Mouse (Mus musculus) mouse trophoblast stem cell (cell line): ENCODE results near the gene Gpcpd1.

Source experiments
- in situ Hi-C, 2 experiments: fragments of 300-500 bp; cut with MseI, MboI; formaldehyde crosslinking; loops; 2 replicates in 1 of 2; 3 replicates in 1 of 2; pipeline ENCODE4 v1.15.1; 2025

Gene Gpcpd1

DNA sequence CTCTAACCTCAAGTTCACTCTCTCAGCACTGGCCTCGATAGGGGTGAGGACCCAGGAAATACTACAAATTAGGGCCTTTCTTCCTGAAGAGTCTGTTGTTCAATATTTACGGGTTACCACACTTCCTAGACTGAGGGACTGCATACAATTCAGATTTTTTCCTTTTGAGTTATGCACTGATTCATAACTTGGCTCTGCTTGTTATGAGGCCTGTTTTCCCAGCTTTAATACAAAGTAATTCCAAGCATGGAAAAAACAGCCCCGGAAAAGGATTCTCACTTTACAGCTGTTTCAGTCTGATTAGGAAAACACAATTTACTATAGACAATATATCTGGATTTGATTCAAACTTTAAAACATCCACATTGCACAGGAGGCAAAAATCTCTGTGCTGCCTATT is 1.5 kb downstream of the Gpcpd1 start:
- in situ Hi-C loops = no loop called here

GRCm38 (mm10) chr2:132584191-132584590 is 3.3 kb downstream of the Gpcpd1 start:
- in situ Hi-C loops = no loop called here

GRCm38 (mm10) chr2:132583126-132583525 is 4.4 kb downstream of the Gpcpd1 start:
- in situ Hi-C loops = no loop called here

GRCm38 (mm10) chr2:132582227-132582626 is 5.3 kb downstream of the Gpcpd1 start:
- in situ Hi-C loops = no loop called here

GRCm38 (mm10) chr2:132579689-132580088 is 7.8 kb downstream of the Gpcpd1 start:
- in situ Hi-C loops = no loop called here

- in situ Hi-C loops = no loop called here
Measured at GRCm38 (mm10) chr2:132578711-132579110, 8.8 kb downstream of the Gpcpd1 start.

- in situ Hi-C loops = no loop called here
Measured at GRCm38 (mm10) chr2:132578059-132578458, 9.5 kb downstream of the Gpcpd1 start.

GRCm38 (mm10) chr2:132577431-132577981 is 10.0 kb downstream of the Gpcpd1 start:
- in situ Hi-C loops = no loop called here

DNA sequence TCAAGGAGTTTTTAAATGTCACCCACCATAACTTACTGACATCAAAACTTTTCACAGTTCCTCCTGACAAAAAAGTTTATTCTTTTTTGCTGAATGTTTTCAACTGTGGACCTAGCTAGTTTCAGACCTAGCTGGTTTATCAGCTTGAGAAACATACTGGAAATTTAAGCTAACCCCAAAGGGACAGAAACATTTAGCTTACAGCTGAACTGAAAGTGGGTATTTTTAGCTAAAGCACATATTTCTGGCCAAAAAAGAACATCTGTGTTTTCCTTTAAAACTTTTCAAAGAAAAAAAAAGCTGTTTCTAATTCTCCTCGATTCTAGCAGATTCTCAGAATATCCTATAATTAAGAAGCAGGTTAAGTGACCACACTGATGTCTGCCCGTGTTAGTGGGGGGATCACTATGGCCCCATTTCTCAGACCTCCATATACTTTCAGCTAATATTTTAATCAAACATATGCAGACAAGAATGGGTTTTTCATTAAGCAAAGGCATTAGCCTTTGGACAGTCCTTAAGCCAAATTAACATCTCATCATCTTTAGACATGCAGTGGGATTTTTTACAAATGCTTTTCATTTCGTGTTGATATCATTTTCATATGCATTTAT is 10.9 kb downstream of the Gpcpd1 start:
- in situ Hi-C loops = no loop called here

GRCm38 (mm10) chr2:132575759-132576439 is 11.6 kb downstream of the Gpcpd1 start:
- in situ Hi-C loops = no loop called here

GRCm38 (mm10) chr2:132575256-132575655 is 12.3 kb downstream of the Gpcpd1 start:
- in situ Hi-C loops = no loop called here

DNA sequence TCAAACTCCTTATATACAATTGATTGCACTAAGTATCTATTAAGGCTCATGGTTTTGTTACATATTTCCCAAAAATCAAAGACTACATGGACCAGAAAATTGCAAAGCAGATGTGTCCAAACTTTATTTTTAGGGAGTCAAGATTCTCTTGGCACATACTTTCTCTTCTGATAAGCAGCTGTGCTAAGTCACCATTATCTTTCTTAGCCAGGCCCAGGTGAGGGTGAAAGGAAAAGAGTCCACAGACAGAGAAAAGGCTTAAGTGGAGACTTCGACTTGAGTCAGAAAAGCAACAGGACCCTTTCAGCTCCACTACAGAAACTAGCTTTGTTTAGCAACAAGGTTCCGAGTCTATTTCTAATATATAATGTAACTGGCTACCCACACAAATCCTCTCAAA is 14.2 kb downstream of the Gpcpd1 start:
- in situ Hi-C loops = no loop called here

DNA sequence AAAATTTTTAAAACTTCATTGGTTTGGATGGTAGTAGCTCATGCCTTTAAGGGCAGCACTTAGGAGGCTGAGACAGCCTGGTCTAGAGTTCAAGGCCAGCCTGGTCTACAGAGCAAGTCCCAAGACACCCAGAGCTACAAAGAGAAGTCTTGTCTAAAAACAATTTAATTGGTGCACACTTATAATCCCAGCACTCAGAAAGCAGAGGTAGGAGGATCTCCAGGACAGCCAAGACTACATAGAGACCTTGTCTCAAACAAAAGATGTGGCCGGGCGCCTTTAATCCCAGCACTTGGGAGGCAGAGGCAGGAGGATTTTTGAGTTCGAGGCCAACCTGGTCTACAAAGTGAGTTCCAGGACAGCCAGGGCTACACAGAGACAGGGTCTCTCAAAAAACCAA is 14.9 kb downstream of the Gpcpd1 start:
- in situ Hi-C loops = no loop called here

GRCm38 (mm10) chr2:132571301-132571700 is 16.2 kb downstream of the Gpcpd1 start:
- in situ Hi-C loops = no loop called here

DNA sequence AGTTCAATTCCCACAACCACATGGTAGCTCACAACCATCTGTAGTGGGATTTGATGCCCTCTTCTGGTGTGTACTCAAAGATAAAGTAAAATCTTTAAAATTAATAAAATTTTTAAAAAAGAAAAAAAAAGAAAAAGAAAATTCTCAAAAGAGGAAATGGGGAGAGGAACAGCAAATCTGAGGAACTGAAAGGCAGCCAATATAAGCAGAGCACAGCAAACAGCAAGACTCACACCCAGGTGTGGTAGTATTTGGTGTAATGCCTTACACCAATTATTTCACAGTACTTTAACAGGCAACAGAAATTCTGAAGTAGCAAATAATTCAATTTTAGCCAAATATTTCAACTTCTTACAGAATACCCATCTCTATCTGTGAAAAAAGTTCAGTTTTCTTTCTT is 16.7 kb downstream of the Gpcpd1 start:
- in situ Hi-C loops = no loop called here

- in situ Hi-C loops = no loop called here
Measured at GRCm38 (mm10) chr2:132569686-132570085, 17.8 kb downstream of the Gpcpd1 start.

- in situ Hi-C loops = no loop called here
Measured at GRCm38 (mm10) chr2:132567414-132567813, 20.1 kb downstream of the Gpcpd1 start.

- in situ Hi-C loops = no loop called here
Measured at GRCm38 (mm10) chr2:132561860-132562259, 25.7 kb downstream of the Gpcpd1 start.

DNA sequence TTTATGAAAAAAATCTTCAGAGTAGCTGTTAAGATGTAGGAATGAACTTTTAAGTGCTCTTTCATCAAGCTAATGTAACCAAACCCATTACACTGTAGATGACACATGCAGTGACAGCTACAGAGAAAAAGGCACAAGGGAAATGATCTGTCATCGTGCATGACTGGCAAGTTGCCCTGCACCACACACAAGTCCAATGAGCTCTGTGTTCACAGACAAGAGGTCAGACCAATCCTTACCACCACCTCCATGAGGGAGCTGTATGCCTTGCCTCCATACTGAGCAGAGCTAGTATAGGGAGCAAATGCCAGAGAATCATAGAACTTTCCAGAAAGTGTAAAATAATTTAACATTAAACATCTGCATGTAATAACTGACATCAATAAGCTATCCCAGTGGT is 59.7 kb downstream of the Gpcpd1 start:
- in situ Hi-C loops = no loop called here

- in situ Hi-C loops = no loop called here
Measured at GRCm38 (mm10) chr2:132526894-132527532, 60.5 kb downstream of the Gpcpd1 start.

- in situ Hi-C loops = no loop called here
Measured at GRCm38 (mm10) chr2:132526110-132526509, 61.4 kb downstream of the Gpcpd1 start.

DNA sequence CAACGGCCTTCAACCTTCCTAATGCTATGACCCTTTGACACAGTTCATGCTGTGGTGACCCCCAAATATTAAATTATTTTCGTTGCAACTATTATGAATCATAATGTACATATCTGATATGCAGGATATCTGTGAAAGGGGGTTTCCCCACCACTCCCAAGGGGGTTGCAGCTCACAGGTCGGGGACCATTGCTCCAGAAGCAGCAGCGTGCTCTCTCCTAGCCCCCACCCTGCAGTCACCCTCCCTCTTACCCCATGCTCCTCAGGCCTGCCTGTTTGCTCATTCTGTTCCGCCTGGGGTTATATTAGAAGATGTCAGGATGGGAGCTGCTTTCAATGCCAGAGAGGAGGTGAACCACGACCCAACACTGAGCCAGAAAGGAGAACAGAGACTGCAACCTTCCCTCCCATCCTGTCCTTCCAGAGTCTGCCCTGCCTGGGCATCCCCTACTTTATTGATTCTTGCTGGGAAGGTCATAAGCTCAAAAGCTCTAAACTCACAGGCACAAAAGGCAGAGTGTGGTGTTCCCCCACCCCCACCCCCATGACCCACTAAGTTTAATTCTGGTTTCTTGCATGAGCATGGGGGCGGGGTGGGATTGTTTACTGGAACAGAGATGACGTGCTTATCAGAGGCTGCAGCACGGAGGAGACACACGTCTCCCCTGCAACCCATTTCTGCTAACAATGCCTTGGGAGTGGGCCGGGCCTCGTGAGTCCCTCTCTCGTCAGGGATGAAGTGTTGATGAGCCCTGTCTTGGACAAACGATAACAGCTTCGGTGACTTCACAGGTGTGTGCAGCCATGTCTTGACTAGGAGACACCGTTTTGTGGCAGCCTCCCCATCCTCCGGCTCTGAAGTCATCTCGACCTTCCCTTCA is 69.3 kb downstream of the Gpcpd1 start:
- in situ Hi-C loops = loop anchor here (5.0 kb wide), 1 partner anchor 184 kb away; no protein-coding TSS in a partner anchor
